Mouse (Mus musculus): Measurements from ENCODE around the gene Olfr872. TPM values are rescaled to one million over a fixed set of nuclear protein-coding genes. Genes with fewer than 3 reads are reported as not detected.
"Not testable (repeated sequence)": the region's sequence is repeated elsewhere in the genome, so short reads cannot be mapped to it uniquely, and the experiment has no call there.

Gene Olfr872
- not detected for polyA plus RNA-seq (2017; shearing (Covaris generic))

GRCm38 (mm10) chr9:20236819-20237218 is at the start of gene Olfr872:
Gene Olfr872 (plus strand): TSS chr9:20237119.
- ATAC-seq, result no peak

GRCm38 (mm10) chr9:20202131-20202530 is 34.8 kb upstream of the Olfr872 start:
- no peak for ATAC-seq

GRCm38 (mm10) chr9:20203413-20203984 is 33.4 kb upstream of the Olfr872 start:
- not testable (repeated sequence) for ATAC-seq

- ATAC-seq, result no peak
These were observed 26.1 kb upstream of the Olfr872 start for GRCm38 (mm10) chr9:20210812-20211211.

GRCm38 (mm10) chr9:20211477-20211876 is 25.4 kb upstream of the Olfr872 start:
- ATAC-seq, result no peak

GRCm38 (mm10) chr9:20211907-20212306 is 25.0 kb upstream of the Olfr872 start, which contains the start of gene Olfr871:
Gene Olfr871 (plus strand): TSS chr9:20212207.
- no peak for ATAC-seq

- ATAC-seq, result no peak
These were observed 459 bp downstream of the Olfr872 start for GRCm38 (mm10) chr9:20237378-20237777.

- ATAC-seq, result no peak
These were observed 45.1 kb downstream of the Olfr872 start, which contains the start of gene Olfr39 for GRCm38 (mm10) chr9:20282051-20282450. Gene Olfr39 (plus strand): TSS chr9:20282351.

GRCm38 (mm10) chr9:20295562-20295961 is 58.6 kb downstream of the Olfr872 start:
- not testable (repeated sequence) for ATAC-seq

GRCm38 (mm10) chr9:20298232-20298631 is 61.3 kb downstream of the Olfr872 start, which contains the start of gene Olfr873:
Gene Olfr873 (plus strand): TSS chr9:20298532.
- ATAC-seq, result no peak

Other genes with a start within 250 kb of the Olfr872 start
- not detected for gene Olfr866, start 209.1 kb upstream of the Olfr872 start, polyA plus RNA-seq (2017; shearing (Covaris generic))
- not detected for gene Olfr867, start 179.6 kb upstream of the Olfr872 start, polyA plus RNA-seq (2017; shearing (Covaris generic))
- not detected for gene Olfr868, start 138.5 kb upstream of the Olfr872 start, polyA plus RNA-seq (2017; shearing (Covaris generic))
- gene Olfr869, start 108.1 kb upstream of the Olfr872 start, polyA plus RNA-seq (2017; shearing (Covaris generic)), result not detected
- not detected for gene Olfr870, start 63.1 kb upstream of the Olfr872 start, polyA plus RNA-seq (2017; shearing (Covaris generic))
- not detected for gene Olfr871, start 24.9 kb upstream of the Olfr872 start, polyA plus RNA-seq (2017; shearing (Covaris generic))
- not detected for gene Olfr39, start 45.2 kb downstream of the Olfr872 start, polyA plus RNA-seq (2017; shearing (Covaris generic))
- gene Olfr873, start 61.4 kb downstream of the Olfr872 start, polyA plus RNA-seq (2017; shearing (Covaris generic)), result not detected
- not detected for gene Olfr18, start 99.0 kb downstream of the Olfr872 start, polyA plus RNA-seq (2017; shearing (Covaris generic))
- 10 to 100 TPM; 24.4 to 41.2 TPM for gene Zfp560, start 148.1 kb downstream of the Olfr872 start, polyA plus RNA-seq (2017; shearing (Covaris generic))
- 10 to 100 TPM; 16.1 to 25.9 TPM for gene Zfp26, start 223.0 kb downstream of the Olfr872 start, polyA plus RNA-seq (2017; shearing (Covaris generic))

All from activated CD4-positive, CD25-positive, alpha-beta regulatory T cell, adult 4 months (primary cell).